Mouse (Mus musculus) thymus, postnatal 0 days (tissue): Measurements from ENCODE around the gene Rad54l2. TPM values are rescaled to one million over a fixed set of nuclear protein-coding genes. Genes with fewer than 3 reads are reported as not detected.

Experiments used
- DNase-seq: peaks from one replicate; pipeline ENCODE4 v3.0.0-alpha.2; 2015; ENCODE audit warnings: low spot score
- polyA plus RNA-seq: library from polyadenylated mRNA; unstranded; fragments of >200 nt; fragmentation: Nextera tagmentation; extraction: Ambion mirVana; gene quantifications from 2 replicates; pipeline ENCODE4 v1.2.1, GENCODE M21; 2015

Gene Rad54l2
- polyA plus RNA-seq = 3.3 and 5.7 TPM in 2 replicates

- peak; percentile 81 for DNase-seq
Observed at GRCm38 (mm10) chr9:106788812-106789321, at the start of gene Rad54l2. Rad54l2 (minus strand) TSS chr9:106789194.

- DNase-seq = peak; percentile 87
Observed at GRCm38 (mm10) chr9:106822381-106823104, 33.5 kb upstream of the Rad54l2 start.

GRCm38 (mm10) chr9:106821618-106822380, 32.8 kb upstream of the Rad54l2 start, which contains the start of gene Dcaf1:
Dcaf1 (plus strand) TSS chr9:106821874.
- peak; percentile 100 for DNase-seq

GRCm38 (mm10) chr9:106821050-106821617, 32.1 kb upstream of the Rad54l2 start:
- DNase-seq = peak; percentile 2

- DNase-seq = peak; percentile 53
Observed at GRCm38 (mm10) chr9:106819201-106819600, 30.2 kb upstream of the Rad54l2 start.

GRCm38 (mm10) chr9:106818191-106818590, 29.2 kb upstream of the Rad54l2 start:
- DNase-seq = no peak

- DNase-seq = no peak
Observed at GRCm38 (mm10) chr9:106806503-106806902, 17.5 kb upstream of the Rad54l2 start.

- no peak for DNase-seq
Observed at GRCm38 (mm10) chr9:106790831-106791230, 1.8 kb upstream of the Rad54l2 start.

- no peak for DNase-seq
Observed at GRCm38 (mm10) chr9:106789363-106789762, 369 bp upstream of the Rad54l2 start.

- DNase-seq = peak; percentile 10
Observed at GRCm38 (mm10) chr9:106787979-106788811, 799 bp downstream of the Rad54l2 start.

GRCm38 (mm10) chr9:106785206-106785605, 3.8 kb downstream of the Rad54l2 start:
- no peak for DNase-seq

- DNase-seq = no peak
Observed at GRCm38 (mm10) chr9:106783554-106783953, 5.4 kb downstream of the Rad54l2 start.

- no peak for DNase-seq
Observed at GRCm38 (mm10) chr9:106780086-106780485, 8.9 kb downstream of the Rad54l2 start.

GRCm38 (mm10) chr9:106778319-106778718, 10.7 kb downstream of the Rad54l2 start:
- DNase-seq = no peak

- DNase-seq = no peak
Observed at GRCm38 (mm10) chr9:106777423-106777822, 11.6 kb downstream of the Rad54l2 start.

GRCm38 (mm10) chr9:106776116-106776515, 12.9 kb downstream of the Rad54l2 start:
- no peak for DNase-seq

GRCm38 (mm10) chr9:106771770-106772169, 17.2 kb downstream of the Rad54l2 start:
- no peak for DNase-seq

- DNase-seq = no peak
Observed at GRCm38 (mm10) chr9:106770216-106770615, 18.8 kb downstream of the Rad54l2 start.

GRCm38 (mm10) chr9:106769781-106770180, 19.2 kb downstream of the Rad54l2 start:
- DNase-seq = no peak

GRCm38 (mm10) chr9:106756421-106756820, 32.6 kb downstream of the Rad54l2 start:
- no peak for DNase-seq

- no peak for DNase-seq
Observed at GRCm38 (mm10) chr9:106755776-106756175, 33.2 kb downstream of the Rad54l2 start.
